Mouse (Mus musculus) kidney, postnatal 0 days (tissue): ENCODE data around the gene Cdc42se2. TPM values are rescaled to one million over a fixed set of nuclear protein-coding genes. Genes with fewer than 3 reads are reported as not detected.
A peak's percentile ranks its signal among the peaks of the same experiment; 100 is the strongest.

Experiments
- ATAC-seq: fragments of 200-750 bp; cut with Nextera tagmentation; replicated peaks from 2 replicates; pipeline ENCODE4 v1.8.0; 2017; ENCODE audit warnings: low read depth, moderate number of reproducible peaks, moderate TSS enrichment, moderate library complexity; ENCODE audit not compliant: low FRiP score
- DNase-seq: peaks from one replicate; pipeline ENCODE4 v3.0.0-alpha.2; 2016; ENCODE audit warnings: low spot score
- H3K27ac ChIP-seq: fragments of 300-500 bp; sonication (generic); 2 replicates; pipeline ENCODE4 v1.5.1; 2014; ENCODE audit warnings: mild to moderate bottlenecking
- H3K27me3 ChIP-seq: fragments of 300-500 bp; sonication (generic); 2 replicates; pipeline ENCODE4 v1.6.1; 2014; ENCODE audit warnings: low read length, mixed read lengths; ENCODE audit not compliant: insufficient read depth
- H3K36me3 ChIP-seq: fragments of 300-500 bp; sonication (generic); 2 replicates; pipeline ENCODE4 v1.6.1; 2014; ENCODE audit warnings: low read length, mixed read lengths; ENCODE audit not compliant: insufficient read depth
- H3K4me1 ChIP-seq: fragments of 300-500 bp; sonication (generic); replicated peaks from 2 replicates; pipeline ENCODE4 v1.6.1; 2014; ENCODE audit warnings: antibody characterized with exemption, low read length, mixed read lengths; ENCODE audit not compliant: insufficient read depth
- H3K4me2 ChIP-seq: fragments of 300-500 bp; sonication (generic); 2 replicates; pipeline ENCODE4 v1.6.1; 2014; ENCODE audit warnings: mild to moderate bottlenecking, low read length, moderate library complexity, mixed read lengths
- H3K4me3 ChIP-seq: fragments of 300-500 bp; sonication (generic); replicated peaks from 2 replicates; pipeline ENCODE4 v1.5.1; 2014; ENCODE audit warnings: low read depth, low read length
- H3K9ac ChIP-seq: fragments of 300-500 bp; sonication (generic); 2 replicates; pipeline ENCODE4 v1.6.1; 2014; ENCODE audit warnings: low read depth, low read length
- H3K9me3 ChIP-seq: fragments of 300-500 bp; sonication (generic); replicated peaks from 2 replicates; pipeline ENCODE4 v1.6.1; 2016; ENCODE audit warnings: low read length, inconsistent platforms, mixed read lengths
- CTCF ChIP-seq: IDR thresholded peaks from 2 replicates; pipeline ENCODE4 v1.5.1; 2016; ENCODE audit warnings: antibody characterized with exemption, low read depth, mild to moderate bottlenecking, moderate library complexity
- WGBS: fragments of 180-500 bp; shearing (Covaris S2); extraction: QIAGEN DNeasy Blood & Tissue Kit; methylation state at CpG from one replicate; pipeline ENCODE4 v1.1.7; 2014; 5-methylcytosine and 5-hydroxymethylcytosine counted together
- polyA plus RNA-seq: library from polyadenylated mRNA; unstranded; fragments of >200 nt; fragmentation: Nextera tagmentation; extraction: Ambion mirVana; gene quantifications from 2 replicates; pipeline ENCODE4 v1.2.1, GENCODE M21; 2015

The Cdc42se2 gene
- 64.3 and 72.7 TPM in 2 replicates for polyA plus RNA-seq

DNA sequence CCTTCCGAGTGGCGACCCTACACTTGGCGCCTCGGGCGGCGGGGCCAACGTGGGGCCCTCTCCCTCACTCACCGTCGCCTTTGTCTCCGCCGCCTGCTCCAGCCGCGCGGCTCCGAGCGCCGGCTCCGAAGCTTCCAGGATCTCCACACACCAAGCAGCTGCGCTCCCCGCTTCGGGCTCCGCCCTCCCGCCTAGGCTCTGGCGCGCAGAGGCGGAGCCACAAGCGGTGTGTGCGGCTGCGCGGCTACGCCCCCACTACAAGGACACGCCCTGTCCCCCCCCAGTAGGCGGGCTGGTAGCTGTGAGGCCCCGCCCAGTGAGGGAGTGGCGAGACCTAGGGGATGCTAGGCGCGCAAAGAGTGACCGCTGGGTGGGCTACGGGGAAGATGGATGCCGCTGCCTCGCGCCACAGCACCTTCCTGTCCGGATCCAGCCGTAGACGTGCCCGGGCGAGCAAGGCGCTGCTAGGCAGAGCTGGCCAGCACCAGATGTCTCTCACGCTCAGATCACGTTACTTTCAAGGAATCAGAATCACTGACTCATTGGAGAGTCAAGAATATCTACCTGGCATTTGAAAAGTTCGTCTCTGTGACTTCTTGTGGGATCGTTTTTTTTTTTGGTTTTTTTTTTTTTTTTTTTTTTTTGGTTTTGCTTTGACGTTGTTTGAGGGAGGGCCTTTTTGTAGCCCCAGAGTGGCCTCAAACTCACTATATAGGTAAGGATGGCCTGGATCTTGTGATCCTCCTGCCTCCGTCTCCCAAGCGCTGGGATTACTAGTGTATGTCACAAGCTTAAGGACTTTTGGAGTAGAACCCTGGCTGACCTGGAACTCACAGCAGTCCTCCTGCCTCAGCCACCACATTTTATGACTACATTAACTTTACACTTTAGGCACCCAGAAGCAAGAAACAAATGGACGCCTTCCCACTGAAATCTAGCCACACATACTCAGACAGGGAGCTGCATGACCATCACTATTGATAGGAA is at the start of gene Cdc42se2:
Gene Cdc42se2, minus strand, starts transcription at position 188 of the 987 bp plus-strand sequence.
- 4% methylated on average over 52 of the region's 56 CpGs for WGBS
- DNase-seq = peak; percentile 97

DNA sequence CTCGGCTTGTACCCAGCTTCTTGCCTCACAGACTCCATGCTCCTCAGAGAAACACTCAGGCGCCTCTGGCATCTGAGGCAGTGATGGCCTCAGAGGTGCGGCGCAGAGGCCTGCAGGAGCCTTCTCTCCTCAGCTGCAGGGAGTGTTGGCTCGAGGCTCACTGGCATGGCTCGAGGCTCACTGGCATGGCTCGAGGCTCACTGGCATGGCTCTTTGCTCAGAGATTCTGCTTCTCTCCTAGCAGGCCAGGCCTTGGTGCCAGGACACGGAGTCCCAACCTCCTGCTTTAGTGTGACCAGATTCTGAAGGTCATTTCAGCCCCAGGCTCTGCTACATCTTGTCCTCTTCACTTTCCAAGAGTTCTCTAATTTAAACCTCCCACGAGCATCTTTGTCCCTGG is 48.6 kb upstream of the Cdc42se2 start:
- Histone ChIP-seq H3K36me3 (no peaks in the 10 kb centered on the region), H3K4me2 (no peak overlapping the region), H3K27ac (no peak overlapping the region), H3K4me1 (no peaks in the 10 kb centered on the region), H3K9me3 (no peaks in the 10 kb centered on the region), H3K4me3 (no peak overlapping the region), H3K27me3 (no peaks in the 10 kb centered on the region), H3K9ac (no peak overlapping the region)
- 75% methylated on average over 9 of the region's 9 CpGs for WGBS
- no peak for DNase-seq
- TF ChIP-seq CTCF = no peak
- no peak for ATAC-seq

More for the DNA sequence above, at the start of gene Cdc42se2:
- peak within 1 kb of the TSS; percentile 93 for H3K4me3 ChIP-seq
- peak within 1 kb of the TSS; percentile 67 for H3K4me2 ChIP-seq
- peak within 1 kb of the TSS; percentile 98 for H3K27ac ChIP-seq
- H3K9me3 ChIP-seq = no peaks in the 10 kb centered on the region
- peak; percentile 99 for ATAC-seq
- no peaks in the 10 kb centered on the region for H3K36me3 ChIP-seq
- peak; percentile 26; the same call in 1 of the 2 replicates for TF ChIP-seq CTCF
- H3K27me3 ChIP-seq = no peaks in the 10 kb centered on the region
- peak within 1 kb of the TSS; percentile 90 for H3K9ac ChIP-seq
- 0 out of 2 replicates have a peak, but pooled peaks cover 3% of the 10 kb centered on the region for H3K4me1 ChIP-seq

DNA sequence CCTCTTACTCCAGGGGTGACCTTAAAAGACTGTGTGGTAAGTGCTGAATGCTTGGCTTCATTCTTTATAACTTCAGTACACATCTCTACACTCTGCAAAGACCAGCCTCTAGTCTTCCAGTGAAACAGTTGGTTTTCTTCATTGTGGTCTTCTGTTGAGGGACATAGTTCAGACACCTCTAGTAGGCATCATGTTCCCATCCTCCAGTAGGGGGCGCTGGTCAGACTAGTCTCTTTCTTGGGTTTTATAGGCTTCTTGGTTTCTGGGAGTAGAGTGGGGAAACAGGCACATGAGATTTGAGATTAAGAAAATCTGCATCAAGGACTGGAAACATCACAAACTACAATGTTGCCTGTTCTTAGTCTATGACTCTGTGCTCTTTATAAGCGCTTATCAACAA is 47.1 kb upstream of the Cdc42se2 start:
- WGBS = 65% methylated on average over 2 of the region's 2 CpGs
- H3K4me2 ChIP-seq = no peak overlapping the region
- H3K36me3 ChIP-seq = no peaks in the 10 kb centered on the region
- ATAC-seq (no peak), DNase-seq (no peak)
- H3K9ac ChIP-seq = no peak overlapping the region
- H3K4me1 ChIP-seq = no peaks in the 10 kb centered on the region
- TF ChIP-seq CTCF = peak; percentile 26; the same call in 1 of the 2 replicates
- H3K27me3 ChIP-seq = no peaks in the 10 kb centered on the region
- no peaks in the 10 kb centered on the region for H3K9me3 ChIP-seq
- no peak overlapping the region for H3K27ac ChIP-seq
- H3K4me3 ChIP-seq = no peak overlapping the region

DNA sequence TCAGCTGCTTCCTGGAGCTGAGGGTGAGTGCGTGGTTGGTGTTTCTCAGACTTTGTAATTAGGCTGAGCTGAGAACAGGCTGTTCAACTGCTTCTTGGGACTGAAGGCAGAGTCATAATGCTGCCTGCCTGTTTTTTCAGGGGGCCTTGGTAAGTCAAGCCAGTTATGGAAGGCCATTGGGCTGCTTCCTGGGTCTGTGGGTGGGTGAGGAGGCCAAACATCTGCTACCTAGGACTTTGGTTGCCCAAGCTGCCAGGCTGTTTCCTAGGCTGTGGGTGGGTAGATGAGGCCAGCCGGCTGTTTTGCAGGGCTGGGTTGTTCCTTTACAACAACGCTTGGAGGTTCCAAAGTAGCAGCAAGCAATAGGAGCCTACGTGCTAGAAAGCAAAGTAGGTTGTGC is 46.4 kb upstream of the Cdc42se2 start:
- ATAC-seq (no peak), DNase-seq (no peak)
- H3K4me1 ChIP-seq = no peaks in the 10 kb centered on the region
- H3K27ac ChIP-seq = no peak overlapping the region
- H3K4me3 ChIP-seq = no peak overlapping the region
- H3K9me3 ChIP-seq = no peaks in the 10 kb centered on the region
- no peaks in the 10 kb centered on the region for H3K36me3 ChIP-seq
- H3K9ac ChIP-seq = no peak overlapping the region
- H3K27me3 ChIP-seq = no peaks in the 10 kb centered on the region
- H3K4me2 ChIP-seq = no peak overlapping the region
- WGBS = 81% methylated on average over 4 of the region's 4 CpGs
- TF ChIP-seq CTCF = no peak

DNA sequence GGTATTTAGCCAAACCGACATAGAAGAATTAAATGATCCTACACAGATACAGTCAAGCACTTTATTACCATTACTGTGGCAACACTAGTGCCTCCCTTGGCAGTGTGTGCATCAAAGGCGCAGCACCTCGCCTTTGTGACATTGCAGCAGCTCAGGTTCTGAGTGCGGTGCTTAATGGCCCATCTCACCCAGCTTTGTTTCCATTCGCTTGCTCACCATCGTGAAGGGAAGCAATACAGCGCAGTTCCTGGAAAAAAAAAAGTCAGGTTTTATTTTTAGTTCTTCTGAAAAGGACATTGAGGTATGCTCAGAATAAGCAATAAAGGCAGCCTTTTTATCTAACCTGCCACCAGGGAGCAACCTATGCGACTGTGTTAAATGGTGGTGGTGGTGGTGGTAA is 39.3 kb upstream of the Cdc42se2 start:
- Histone ChIP-seq H3K4me2 (no peak overlapping the region), H3K36me3 (no peaks in the 10 kb centered on the region), H3K27me3 (no peaks in the 10 kb centered on the region), H3K9me3 (no peaks in the 10 kb centered on the region), H3K4me3 (no peak overlapping the region), H3K9ac (no peak overlapping the region), H3K27ac (no peak overlapping the region), H3K4me1 (no peaks in the 10 kb centered on the region)
- DNase-seq (peak; percentile 51), ATAC-seq (no peak)
- 0 out of 2 replicates have a peak, but pooled peaks have one; percentile 6 for TF ChIP-seq CTCF
- WGBS = 58% methylated on average over 8 of the region's 8 CpGs

DNA sequence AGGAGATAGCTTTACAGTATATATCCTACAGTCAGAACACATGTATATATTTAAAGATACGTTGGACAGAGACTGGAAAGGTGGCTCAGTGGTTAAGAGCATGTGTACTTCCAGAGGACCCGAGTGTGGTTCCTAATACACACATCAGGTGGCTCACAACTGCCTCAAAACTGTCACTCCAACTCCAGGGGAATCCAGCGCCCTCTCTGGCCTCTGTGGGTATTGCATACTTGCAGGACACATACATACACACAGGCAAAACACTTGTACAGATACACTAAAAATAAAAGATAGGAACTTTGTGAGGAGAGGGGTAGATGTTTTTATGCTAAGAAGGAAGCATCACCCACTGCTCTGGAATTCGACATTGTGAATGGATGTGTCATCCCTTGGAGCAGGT is 38.3 kb upstream of the Cdc42se2 start:
- DNase-seq = no peak
- ATAC-seq = no peak
- Histone ChIP-seq H3K4me2 (no peak overlapping the region), H3K9ac (no peak overlapping the region), H3K4me1 (no peaks in the 10 kb centered on the region), H3K4me3 (no peak overlapping the region), H3K9me3 (no peaks in the 10 kb centered on the region), H3K36me3 (no peaks in the 10 kb centered on the region), H3K27ac (no peak overlapping the region), H3K27me3 (no peaks in the 10 kb centered on the region)
- 87% methylated on average over 4 of the region's 4 CpGs for WGBS
- no peak; the same call in 1 of the 2 replicates for TF ChIP-seq CTCF
